Mouse (Mus musculus) adrenal gland, adult 8-10 months (tissue): Measurements from ENCODE around the gene Serinc5. TPM values are rescaled to one million over a fixed set of nuclear protein-coding genes. Genes with fewer than 3 reads are reported as not detected.
"Not testable (repeated sequence)": the region's sequence is repeated elsewhere in the genome, so short reads cannot be mapped to it uniquely, and the experiment has no call there.

Experiments used
- DNase-seq: peaks from one replicate; pipeline ENCODE4 v3.0.0; 2022
- total RNA-seq, 4 experiments: library from RNA; stranded (reverse); gene quantifications; 2 replicates each; pipeline ENCODE4 v1.2.4; 2022

Serinc5 gene
- total RNA-seq, 4 experiments from 2014 or later, result 59.0 to 203 (median 126) TPM

DNA sequence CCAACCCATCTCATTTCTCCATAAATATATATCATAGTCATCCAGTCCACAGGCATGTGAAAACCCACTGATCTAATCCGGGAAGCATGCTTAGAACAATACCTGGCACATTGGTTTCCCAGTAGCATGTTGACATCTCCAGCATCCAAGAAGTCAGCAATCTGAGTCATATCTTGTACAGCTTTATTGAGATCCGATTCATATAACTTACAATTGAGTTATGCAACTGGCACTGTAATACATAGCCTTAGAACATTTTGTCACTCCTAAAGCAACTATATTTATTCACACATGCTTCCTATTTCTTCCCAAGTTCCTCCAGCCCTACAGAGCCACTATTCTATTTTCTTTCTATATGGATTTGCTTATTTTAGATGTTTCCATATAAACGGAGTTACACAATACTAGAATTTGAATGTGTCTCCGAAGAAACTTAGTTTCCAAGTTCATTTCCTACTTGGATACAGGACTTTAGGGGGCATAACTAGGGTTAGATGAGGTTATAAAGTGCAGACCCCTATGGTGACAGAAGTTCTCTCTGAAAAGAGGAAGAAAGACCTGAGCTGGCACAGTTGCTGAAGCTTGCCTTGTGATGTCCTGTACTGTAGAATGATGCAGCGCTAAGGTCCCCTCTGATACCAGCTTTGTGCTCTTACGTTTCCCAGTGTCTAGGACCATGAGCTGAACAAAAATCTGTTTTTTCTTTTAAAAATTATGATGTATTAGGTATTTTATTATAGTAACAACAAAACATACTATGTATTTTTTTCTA is 57.5 kb downstream of the Serinc5 start:
- DNase-seq, result no peak

DNA sequence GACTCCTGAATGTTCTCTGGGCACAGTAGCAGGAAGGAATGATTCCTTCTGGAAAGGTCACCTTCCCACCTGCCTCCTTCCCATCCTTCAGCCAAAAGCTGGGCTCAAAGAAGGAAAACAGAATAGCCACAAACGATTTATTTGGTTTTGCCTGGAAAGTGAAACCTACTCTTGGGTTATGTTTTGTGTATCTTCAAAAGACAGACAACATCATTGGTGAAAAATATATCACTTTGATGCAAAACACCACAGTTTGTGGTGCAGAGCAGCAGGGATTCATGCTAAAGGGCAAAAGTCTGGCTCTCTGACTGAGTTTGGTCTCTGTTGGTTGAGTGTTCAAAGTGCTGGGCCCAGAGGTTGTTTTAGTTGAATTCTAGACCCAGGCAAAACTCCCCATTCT is 60.8 kb downstream of the Serinc5 start:
- no peak for DNase-seq

DNA sequence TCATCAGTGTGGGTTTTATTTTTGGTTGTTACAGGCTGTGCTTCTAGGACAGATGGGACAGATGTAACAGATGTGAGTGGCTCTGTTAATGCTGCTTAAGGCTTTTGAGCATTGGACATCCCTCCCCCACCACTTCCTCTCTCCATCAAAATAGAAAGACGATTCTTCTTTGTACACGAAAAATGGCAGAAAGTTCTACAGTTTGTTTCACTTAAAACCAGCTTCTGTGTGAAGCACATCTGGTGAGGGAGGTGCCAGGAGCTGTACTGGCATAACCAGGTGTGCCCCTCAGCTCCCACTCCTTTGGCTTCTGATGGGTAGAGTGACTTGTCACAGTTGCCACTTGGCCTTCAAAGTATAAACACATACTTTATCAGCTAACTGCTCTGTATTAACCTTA is 63.8 kb downstream of the Serinc5 start:
- no peak for DNase-seq

DNA sequence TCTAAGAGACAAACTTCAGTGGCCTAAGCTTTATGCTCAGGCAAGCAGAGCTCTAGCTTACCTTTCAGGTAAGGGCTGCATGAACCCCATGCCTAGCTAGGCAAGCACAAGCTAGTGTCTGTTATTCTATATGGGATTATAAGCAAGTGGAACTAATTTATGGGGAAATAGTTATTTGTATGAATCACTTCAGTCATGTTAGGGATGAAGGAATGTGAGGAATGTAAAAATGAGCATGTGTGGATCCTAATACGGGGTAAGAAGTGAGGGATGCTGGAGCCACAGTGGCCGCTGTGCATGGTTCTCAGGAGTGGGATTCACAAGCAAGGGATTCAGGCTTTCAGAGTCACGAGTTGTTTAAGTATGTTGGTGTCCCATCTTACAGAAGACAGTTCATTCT is 64.4 kb downstream of the Serinc5 start:
- no peak for DNase-seq

DNA sequence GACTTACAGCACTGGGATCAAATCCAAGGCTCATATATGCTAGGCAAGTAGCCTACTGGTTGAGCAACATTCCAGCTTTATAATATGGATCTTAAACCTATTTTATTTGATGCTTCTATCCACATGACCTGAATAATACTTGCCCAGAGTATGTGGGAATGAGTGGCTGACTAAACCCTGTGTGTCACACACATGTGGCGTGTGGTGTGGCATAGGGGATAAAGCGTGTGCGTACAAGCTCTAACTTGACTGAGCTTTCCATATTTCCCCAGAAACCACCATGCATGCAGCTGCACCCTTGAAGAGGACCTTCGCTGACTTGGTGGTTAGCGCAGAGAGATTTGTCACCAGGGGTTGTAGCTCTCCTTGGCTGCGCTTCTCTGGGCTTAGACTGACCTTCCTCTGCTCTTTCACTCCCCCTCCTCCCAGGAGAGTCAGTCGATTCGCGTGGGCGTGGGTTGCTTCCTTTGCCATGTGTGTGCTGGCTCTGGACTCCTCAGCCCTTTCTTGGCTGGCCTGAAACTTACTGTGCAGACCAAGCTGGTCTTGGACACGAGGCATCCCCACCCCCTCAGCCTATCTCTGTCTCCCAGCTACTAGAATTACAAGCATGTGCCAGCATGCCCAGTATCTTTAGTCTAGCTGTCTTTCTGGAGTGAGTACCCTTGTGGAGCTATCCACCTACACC is 65.2 kb downstream of the Serinc5 start:
- peak; percentile 42 for DNase-seq

DNA sequence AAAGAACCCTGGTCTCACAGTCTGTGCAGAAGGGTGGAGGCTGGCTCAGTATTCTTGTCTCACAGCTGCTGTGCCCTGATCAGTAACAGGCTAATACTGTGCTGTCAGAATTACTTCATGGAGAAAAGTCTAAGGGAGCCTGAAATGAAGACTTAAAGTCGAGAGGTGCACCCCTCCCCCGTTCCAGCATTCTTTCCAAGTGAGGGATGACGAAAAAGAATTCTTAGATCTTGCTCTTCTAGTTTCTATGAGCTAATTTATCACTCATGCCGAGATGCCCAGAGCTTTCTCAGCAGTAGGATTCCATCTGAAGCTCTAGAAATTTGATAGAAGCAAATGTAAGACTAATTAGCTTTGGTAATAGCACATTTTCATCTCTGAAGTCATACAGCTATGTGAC is 66.8 kb downstream of the Serinc5 start:
- no peak for DNase-seq

DNA sequence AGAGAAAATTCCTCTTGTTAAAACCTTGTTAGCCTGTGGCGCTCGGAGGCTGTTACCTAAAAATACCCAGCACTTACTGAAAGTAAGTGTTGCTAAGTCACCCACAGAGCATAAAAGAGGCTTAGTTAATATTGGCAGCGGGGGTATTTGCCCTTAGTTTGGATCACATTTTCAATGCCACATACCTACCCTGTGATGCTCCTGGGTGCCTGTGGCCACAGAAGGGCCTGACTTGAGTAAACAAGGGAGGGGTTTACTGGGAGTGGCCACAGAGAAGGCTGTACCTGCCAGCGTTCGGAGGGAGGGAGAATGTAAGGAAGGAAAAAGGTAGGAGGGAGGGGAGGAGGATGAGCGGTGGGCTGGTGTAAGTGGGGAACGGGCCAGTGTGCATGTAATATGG is 68.8 kb downstream of the Serinc5 start:
- DNase-seq, result no peak

DNA sequence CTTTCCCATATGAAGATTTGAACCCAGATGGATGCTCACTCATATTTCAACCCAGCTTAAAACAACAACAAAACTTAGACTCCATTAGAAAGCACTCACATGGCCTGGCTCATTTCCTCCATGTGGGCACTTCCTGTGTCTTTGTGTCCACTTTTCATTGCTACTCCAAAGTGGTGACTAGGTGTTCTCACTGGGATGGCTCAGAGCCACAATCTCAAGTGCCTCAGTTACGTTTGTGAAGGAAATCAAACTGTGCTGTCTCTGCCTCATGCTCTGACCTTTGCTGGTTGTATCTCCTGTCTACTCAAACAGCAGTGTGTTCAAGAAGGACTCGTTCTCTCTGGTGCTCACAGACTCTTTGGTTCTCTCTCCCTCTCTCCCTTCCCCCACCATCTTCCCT is 70.7 kb downstream of the Serinc5 start:
- DNase-seq, result no peak

DNA sequence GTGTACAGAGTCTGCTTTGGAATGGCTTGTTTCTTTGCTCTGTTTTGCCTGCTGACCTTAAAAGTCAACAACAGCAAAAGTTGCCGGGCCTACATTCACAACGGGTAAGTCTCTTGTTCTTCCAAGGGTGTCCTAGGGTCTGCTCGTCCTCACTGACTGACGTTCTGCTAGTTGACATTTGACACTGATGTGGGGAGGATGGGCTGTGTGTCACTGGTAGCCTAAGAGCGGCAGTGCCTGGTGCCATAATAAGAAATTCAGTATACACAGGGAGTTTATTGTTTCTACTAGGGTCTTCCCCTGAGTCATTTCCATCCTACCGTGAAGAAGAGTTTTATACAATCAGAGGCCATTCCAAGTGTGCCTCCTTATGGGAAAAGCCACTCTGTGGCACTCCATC is 71.9 kb downstream of the Serinc5 start:
- DNase-seq, result no peak

DNA sequence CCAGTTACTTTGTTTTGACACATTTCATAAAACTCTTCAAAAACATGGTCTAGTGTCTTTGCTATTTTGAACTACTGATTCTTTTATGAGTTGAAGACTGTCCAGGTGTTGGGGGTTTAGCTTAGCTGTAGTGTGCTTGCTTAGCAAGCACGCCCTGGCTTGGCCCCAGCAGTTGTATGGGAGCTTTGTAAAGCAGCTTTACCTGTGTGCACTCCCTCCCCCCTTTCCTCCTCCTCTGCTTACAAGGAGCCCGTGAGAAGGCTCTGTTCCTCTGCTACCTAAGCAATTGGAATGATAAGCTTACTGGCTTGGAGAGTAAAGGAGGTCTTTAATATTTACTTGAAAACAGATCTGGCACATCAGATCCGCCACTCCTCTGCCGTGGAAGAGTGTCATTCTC is 72.6 kb downstream of the Serinc5 start:
- no peak for DNase-seq

DNA sequence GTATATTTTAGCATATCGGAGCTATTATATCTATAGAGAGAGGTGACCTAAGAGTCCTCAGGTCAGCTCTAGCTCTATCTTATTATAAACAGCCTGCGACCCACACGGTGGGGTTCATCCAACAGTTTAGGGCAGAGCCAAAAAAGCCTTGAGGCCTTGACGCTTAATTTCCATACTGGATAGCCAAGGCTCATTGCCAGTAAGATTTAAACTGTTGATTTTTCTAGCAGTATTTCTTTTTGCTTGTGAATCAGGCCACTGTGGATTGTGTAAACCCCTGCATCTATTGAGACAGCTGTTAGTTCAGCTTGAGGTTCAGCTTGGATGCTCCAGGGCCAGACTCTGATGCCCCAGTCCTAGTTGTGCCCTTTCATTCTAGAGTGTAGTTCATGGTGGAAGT is 73.4 kb downstream of the Serinc5 start:
- DNase-seq, result no peak

DNA sequence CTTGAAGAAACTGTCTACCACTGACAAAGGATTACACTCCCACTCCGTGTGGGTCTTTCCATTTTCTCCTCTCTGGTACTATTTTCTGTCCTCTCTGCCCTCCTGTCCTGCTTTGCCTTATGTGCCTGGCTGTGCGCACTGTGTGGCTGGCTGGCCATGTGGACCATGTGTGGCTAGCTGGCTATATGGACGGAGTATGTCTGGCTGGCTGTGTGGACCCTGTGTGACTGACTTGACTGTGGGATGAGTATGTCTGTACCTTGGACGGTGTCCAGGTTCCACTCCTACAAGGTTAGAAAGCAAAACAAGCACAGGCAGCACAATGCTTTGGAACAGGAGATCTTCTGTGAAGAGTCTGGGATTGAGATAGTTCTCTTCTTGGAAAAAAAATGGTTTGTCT is 74.4 kb downstream of the Serinc5 start:
- peak; percentile 26 for DNase-seq

DNA sequence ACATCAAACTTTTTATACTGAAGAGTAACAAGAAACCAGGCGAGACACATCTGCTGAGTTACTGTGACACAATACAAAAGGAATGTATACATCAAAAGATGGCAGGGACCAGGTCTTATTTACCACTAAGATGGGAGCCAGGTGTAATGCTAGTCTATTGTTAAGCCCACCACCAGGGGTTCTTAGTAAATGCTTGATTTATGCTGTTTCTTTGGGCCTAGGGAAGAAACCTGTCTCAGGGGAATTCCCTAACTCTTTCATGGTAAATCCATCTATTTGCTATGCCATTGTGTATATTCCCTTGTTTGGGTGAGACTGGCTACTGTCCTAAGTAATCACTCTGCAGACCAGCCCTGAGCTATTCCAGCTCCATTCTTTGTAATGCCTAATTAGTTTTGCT is 76.3 kb downstream of the Serinc5 start:
- not testable (repeated sequence) for DNase-seq

DNA sequence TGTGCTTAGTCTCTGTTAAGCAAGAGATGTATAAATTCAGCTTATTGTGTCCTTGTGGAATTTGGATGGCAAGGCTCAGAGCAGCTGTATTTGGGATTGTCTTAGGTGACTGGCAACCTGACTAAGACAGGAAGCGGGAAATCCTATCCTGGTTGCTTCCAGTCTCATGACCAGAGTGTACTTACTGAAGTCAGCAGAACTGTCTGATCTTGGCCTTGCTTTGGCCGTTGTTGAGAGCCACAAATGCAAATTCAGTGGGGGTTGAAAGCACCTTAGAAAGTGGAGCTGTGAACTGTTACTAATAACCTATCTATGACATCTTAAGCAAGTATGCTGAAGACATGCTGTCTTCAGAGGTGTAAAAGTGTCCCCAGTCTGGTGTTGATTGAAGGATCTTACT is 78.2 kb downstream of the Serinc5 start:
- no peak for DNase-seq

DNA sequence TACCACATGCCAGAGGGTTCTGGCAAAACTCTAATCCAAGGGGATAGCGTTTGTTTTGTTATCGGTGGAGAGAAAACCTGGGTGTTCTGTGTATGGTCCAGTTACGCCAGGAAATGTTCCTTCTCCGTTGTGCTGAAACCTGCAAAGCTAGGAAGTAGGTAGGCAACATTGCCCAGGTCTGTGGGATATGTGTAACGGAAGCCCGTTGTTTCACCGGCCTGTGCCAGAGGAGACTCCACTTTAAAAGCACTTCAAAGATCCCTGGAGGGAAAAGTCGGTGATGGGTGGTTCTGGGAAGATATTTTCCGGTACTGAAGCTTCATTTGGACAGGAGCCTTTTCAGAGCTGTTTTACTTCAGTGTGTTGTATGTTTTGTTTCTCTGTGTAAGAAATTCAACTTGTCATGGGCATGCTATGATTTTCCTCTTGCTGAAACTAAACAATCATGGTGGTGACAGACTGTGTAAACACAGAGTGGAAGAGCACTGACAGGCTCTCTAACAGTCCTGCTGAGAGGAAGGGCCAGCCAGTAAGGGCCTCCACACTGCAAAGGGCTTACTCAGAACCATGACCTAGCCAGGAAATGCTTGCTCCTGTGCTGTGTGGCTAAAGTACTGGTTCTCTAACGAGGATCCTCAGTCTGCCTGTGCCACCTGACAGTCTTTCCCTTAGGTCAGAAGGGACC is 83.1 kb downstream of the Serinc5 start:
- DNase-seq, result no peak

DNA sequence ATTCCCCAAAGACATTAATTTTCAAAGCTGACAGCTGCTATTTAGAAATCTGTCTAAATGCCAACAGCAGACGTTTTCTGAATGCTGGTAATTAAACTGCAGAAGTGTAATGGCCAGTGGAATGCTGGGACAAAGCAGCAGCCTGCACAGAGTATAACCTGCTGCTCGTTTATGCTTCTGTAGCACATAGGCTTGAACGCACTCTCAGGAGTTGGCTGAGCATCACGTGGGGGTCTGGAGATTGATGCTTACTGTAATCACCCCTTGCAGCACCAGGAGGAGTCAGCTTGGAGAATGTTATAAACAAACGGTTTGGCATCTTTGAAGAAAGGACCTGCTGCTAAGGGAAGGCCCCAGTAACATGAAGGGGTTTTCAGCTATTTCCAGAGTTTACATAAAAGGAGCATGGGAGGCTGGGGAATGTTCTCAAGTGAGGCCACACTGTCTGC is 85.6 kb downstream of the Serinc5 start:
- DNase-seq, result no peak

DNA sequence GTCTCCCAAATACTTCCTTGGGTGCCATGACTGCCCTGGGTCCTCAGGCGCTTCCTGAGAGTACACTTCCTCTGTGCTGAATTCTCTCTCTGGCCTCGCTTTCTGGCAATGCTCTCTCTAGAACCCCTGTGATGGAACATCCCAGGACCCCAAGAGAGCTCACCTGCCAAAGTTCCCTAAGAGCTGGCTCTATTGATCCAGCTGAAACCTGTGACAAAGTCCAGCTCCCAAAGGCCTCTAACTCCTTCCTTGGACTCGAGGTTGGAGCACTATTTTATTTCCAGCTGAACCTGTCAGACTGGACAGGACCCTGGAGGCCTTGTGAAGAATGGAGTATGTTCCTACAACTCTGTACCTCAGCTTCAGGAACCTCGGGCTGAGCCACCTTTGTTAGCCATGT is 86.2 kb downstream of the Serinc5 start:
- no peak for DNase-seq

DNA sequence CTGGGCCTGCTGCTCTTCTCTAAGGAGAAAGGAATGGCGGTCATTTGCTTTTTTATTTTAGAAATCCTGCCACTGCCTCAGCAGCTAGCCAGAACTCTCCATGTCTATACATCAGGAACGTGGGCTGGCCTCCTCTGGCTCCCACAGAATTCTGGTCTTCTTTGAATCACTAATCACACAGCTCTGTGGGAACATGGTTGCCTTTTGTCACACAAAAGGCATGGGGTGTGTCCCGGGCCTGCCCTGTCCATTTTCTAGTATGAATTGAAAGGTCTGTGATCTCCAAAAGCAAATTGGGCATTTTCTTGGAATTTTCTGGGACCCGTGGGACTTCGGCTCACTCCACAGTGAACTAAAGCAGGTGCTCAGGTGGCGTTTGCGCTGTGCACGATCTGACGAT is 87.9 kb downstream of the Serinc5 start:
- DNase-seq, result no peak

DNA sequence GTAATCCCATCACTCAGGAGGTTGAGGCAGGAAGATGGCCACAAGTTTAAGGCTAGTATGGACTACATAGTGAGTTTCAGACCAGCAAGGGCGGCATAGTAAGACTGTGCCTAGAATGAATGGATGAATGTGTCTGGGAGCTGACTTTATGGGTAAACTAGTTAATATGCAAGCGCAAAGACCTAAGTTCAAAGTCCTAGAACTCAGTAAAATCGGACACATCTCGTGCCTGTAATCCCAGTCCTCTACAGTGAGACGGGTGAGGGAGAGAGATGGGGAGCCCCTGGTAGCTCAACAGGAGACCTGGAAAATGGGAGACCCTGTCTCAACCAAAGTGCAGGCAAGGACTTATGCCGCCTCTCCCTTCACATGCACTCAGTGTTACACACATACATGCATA is 88.5 kb downstream of the Serinc5 start:
- DNase-seq, result no peak

DNA sequence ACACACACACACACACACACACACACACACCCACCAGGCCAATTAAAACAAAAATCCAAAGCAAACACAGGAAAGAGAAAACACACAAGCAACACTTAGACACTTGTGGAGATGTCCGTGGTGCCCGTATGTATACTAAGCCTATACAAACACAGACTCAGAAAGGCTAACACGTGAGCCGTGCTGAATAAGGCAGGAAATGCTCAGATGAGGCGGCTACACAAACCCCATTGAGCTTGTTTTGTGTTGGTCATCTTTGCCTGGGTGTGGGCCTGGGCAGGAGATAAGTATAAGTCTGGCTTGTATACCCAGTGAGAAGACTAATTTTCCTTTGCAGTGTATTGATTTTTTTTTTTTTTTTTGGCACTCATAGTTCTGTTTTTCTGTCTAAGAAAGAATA is 91.1 kb downstream of the Serinc5 start:
- DNase-seq, result no peak

DNA sequence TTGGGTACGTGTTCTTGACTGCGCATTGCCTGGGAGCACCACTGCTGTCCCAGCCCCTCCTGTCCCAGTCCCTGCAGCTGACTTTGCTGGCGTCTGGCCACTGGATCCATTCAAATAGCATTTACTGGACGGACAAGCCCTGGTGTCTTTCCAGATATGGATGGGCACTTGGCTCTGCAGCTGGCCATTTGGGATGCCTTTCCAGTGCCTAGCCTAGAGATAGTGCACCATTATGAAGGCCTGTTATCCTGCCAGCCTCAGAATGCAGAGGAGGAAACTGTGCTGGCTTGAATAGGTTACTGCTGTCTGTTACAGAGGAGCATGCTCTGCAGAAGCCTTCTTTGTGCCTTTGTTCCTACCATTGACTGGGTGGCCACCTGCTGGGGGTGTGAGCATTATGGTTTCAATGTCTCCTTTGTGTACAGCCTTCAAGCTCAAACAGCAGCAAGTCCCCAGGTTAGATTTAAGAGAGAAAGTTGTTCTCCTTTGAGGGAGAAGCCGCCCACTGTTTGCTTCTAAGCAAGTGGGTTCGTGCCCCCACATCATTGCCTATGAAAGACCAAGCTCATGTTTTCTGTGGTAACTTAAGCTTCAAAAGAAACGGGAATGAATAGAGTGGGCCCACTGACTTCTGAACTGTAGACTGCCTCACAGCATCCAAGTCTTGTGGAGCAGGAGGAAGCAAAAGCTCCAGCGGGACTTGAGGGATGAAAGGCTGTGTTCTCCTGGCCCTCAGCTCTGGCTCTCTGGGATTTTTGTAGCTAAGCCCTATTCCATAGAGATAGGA is 92.5 kb downstream of the Serinc5 start:
- DNase-seq, result no peak

DNA sequence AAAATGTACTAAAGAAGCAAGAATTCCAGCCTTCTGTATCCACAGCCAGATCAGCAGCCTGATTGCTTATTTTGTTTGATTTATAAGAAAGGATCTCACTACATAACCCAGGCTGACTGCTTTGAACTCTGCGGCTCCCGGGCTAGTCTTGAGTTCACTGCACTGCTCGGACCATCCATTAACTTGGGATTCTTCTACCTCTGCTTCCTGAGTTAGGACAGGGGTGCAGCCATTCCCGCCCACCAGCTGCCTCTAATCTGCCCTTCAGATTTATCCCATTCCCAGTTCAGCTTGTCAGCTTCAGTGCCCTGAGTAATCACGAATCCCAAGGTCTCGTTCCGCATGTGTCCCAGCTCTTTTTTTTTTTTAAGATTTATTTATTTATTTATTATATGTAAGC is 93.3 kb downstream of the Serinc5 start:
- DNase-seq, result peak; percentile 13

DNA sequence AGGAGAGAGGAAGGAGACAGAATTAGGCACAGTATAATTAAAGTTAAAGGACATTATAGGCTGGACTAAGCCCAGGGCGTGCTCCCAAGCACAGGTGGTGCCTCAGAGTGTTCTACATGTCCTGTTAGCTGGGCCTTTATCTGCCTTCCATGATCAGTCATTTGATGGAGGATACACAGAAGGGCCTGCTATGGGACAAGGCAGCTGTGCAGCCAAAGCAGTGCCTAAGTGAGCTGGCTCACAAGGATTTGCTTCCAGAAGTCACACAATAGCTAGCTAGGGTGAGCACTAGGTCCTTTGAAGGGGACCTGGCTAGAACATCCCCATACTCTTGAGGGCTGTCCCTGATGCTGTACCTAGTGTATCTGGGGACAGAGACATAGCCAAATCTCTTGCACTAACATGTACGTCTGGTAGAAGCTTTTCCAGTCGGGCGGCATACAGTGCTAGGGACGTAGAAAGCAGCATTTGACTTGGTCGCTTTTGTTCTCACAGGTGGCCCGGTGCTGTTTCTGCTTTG is 94.2 kb downstream of the Serinc5 start:
- no peak for DNase-seq
